Mouse (Mus musculus) T-cell, adult 66 days (primary cell): Measurements from ENCODE around the gene Tomm40. TPM values are rescaled to one million over a fixed set of nuclear protein-coding genes. Genes with fewer than 3 reads are reported as not detected.

ENCODE experiments used
- total RNA-seq, 2 experiments: library from RNA; stranded (reverse); gene quantifications; 3 replicates in 1 of 2; 4 replicates in 1 of 2; pipeline ENCODE4 v1.2.4; 2023

Tomm40 gene
- 10 to 100 TPM; 55.3 to 66.2 TPM for total RNA-seq

DNA sequence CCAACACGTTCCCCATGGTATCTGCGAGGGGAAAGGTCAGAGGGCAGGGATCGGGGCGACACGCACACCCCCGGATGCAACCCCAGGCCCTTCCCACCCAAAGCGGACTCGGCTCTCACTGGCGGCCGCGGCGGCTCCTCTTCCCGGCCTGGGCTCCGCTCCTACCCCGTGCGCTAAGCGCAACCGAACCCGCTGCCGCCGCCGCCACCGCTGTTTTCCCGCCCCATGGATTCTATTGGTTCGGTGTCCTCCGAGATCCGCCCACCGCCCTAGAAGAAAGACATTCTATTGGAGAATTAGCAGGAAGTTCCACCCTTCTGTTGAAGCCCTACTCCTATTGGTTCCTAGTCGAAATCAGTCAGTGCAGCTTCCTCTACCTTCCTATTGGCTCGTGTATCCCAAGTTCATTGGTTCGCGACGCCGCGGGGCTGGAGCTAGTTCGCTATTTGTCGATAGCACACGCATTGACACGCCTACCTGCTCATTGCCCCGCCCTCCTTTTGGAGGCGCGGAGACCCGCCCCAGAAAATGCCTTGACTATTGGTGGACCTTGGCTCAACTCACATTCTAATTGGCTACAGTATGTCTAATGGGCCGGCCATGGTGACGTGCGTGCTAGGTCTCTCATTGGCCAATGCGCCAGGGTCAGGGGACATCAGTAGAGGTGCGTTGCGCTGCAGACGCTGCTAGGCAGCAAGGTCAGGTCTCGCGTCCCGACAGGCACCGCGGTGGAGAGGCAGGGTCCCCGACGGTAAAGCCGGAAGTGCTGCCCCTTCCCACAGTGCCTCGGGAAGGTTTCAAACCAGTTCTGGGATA lies at the start of gene Tomm40:
Tomm40 (minus strand) TSS at position 200 of the 816 bp plus-strand sequence.

GRCm38 (mm10) chr7:19750217-19751069 lies 35.2 kb upstream of the Tomm40 start, which contains the start of gene Nectin2:
Gene Nectin2 (minus strand): TSS chr7:19750483.

GRCm38 (mm10) chr7:19698907-19699826 lies 16.1 kb downstream of the Tomm40 start, which contains the start of gene Apoe:
Gene Apoe (minus strand): TSS chr7:19699188.

DNA sequence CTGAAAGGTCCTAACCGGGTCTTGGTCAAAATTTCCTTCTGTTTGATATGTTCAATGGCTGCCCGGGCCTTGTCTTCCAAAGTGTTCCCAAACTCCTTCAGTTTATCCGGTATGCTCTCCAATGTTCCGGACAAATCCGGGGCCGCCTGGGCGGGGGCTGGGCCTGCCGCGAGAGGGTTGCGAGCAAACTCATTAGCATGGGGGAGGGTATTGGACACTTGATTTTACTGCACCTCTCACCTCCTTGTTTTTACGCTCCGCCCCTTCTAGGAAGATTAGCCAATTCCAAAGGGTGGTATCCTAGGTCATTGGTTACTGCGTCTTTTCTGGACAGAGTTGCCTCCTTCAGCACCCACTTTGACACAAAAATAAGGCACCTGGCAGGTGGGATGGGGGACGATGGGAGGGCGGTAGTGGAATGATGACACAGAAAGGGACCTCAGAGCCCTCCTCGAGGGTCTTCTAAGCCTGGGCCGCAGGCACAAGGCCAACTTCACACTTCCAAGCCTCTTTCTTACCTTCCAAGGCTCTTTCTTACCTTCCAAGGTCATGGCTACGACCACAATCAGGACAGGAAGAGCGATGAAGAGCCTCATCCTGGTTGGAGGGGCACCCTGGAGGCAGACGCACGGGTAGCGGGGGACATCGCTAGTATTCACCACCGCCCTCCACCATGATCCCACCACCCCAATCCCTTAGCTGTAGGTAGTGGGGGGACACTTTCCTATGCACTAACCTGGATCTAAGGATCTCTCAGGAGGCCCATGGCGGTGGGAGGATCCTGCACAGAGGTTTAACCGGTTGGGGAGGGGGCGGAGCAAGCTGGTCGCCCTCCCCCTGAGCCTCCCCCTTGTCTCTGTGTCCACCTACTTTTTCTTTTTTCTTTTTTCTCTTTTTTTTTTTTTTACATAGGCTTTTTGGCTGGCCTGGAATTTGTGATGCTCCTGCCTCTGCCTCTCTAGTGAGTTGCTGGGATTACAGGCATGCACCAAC lies 23.1 kb downstream of the Tomm40 start, which contains the start of gene Apoc1:
Apoc1 (minus strand) TSS at position 788 of the 993 bp plus-strand sequence.

GRCm38 (mm10) chr7:19681202-19681694 lies 34.0 kb downstream of the Tomm40 start, which contains the start of the genes Gm44805 and Apoc4:
Gene Gm44805 (minus strand): TSS chr7:19681423.
Gene Apoc4 (minus strand): TSS chr7:19681479.

DNA sequence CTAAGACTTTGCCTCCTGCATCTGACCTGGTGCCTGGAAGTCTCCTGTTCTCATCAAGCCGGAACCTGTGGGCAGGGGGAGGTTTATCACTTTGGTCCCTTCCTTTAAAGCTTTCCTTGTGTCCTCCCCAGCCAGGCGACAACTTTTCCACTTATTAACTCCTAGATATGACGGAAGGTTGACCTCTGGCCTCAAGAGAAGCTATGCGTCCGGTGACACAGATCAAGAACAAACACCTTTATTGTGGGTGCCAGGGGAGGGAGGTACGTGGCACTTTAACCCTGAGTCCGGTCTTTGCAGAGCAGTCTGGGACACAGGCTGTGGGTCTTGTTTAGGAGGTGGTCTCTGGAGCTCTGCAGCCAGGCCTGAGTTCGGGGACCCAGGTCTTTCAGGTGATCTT lies 37.4 kb downstream of the Tomm40 start, which contains the start of gene Apoc2:
Apoc2 (minus strand) TSS at position 70 of the 400 bp plus-strand sequence.

GRCm38 (mm10) chr7:19664955-19665841 lies 50.0 kb downstream of the Tomm40 start, which contains the start of gene Clptm1:
Gene Clptm1 (minus strand): TSS chr7:19665033.

Other genes with a start within 250 kb of the Tomm40 start
- gene Bloc1s3, start 207.1 kb downstream of the Tomm40 start, total RNA-seq = 1 to 10 TPM; 4.8 to 5.1 TPM
- 10 to 100 TPM; 19.2 to 22.3 TPM for gene Trappc6a, start 207.0 kb downstream of the Tomm40 start, total RNA-seq
- gene Nkpd1, start 197.6 kb downstream of the Tomm40 start, total RNA-seq = under 1 TPM in 1 of 2 experiments, not detected in 1; 0.38 TPM
- 10 to 100 TPM; 54.3 to 60.4 TPM for gene Ppp1r37, start 152.4 kb downstream of the Tomm40 start, total RNA-seq
- gene Zfp296, start 138.2 kb downstream of the Tomm40 start, total RNA-seq = 1 to 10 TPM; 2.5 TPM
- 10 to 100 TPM; 50.9 to 57.8 TPM for gene Gemin7, start 137.8 kb downstream of the Tomm40 start, total RNA-seq
- 10 to 100 TPM; 85.5 to 85.6 TPM for gene Clasrp, start 111.0 kb downstream of the Tomm40 start, total RNA-seq
- 10 to 100 TPM; 50.3 to 55.7 TPM for gene Relb, start 86.0 kb downstream of the Tomm40 start, total RNA-seq
- gene Clptm1, start 50.4 kb downstream of the Tomm40 start, total RNA-seq = 10 to 100 TPM; 80.3 to 82.2 TPM
- gene Apoc2, start 37.5 kb downstream of the Tomm40 start, total RNA-seq = not detected
- gene Gm44805, start 34.0 kb downstream of the Tomm40 start, total RNA-seq = not detected
- gene Apoc4, start 34.0 kb downstream of the Tomm40 start, total RNA-seq = not detected
- 1 to 10 TPM in 1 of 2 experiments, not detected in 1; 1.7 TPM for gene Apoc1, start 22.8 kb downstream of the Tomm40 start, total RNA-seq
- 10 to 100 TPM; 28.3 to 31.4 TPM for gene Apoe, start 16.2 kb downstream of the Tomm40 start, total RNA-seq
- under 1 TPM in 1 of 2 experiments, not detected in 1; 0.38 TPM for gene Nectin2, start 35.0 kb upstream of the Tomm40 start, total RNA-seq
- under 1 TPM in 1 of 2 experiments, not detected in 1; 0.24 TPM for gene Bcam, start 55.6 kb upstream of the Tomm40 start, total RNA-seq
- not detected for gene Cblc, start 81.4 kb upstream of the Tomm40 start, total RNA-seq
- gene Bcl3, start 107.3 kb upstream of the Tomm40 start, total RNA-seq = 10 to 100 TPM; 29.5 to 32.2 TPM
- gene Gm19345, start 136.6 kb upstream of the Tomm40 start, total RNA-seq = not detected
- under 1 TPM; 0.36 to 0.90 TPM for gene Ceacam16, start 145.9 kb upstream of the Tomm40 start, total RNA-seq
- not detected for gene Ceacam19, start 172.5 kb upstream of the Tomm40 start, total RNA-seq
- 10 to 100 TPM; 69.4 to 80.7 TPM for gene Pvr, start 205.7 kb upstream of the Tomm40 start, total RNA-seq
- 1 to 10 TPM; 3.4 to 6.3 TPM for gene Igsf23, start 235.3 kb upstream of the Tomm40 start, total RNA-seq
- gene Ceacam20, start 250.0 kb upstream of the Tomm40 start, total RNA-seq = not detected